Comparison of ENCODE assay signal across 22 mouse cellular contexts in genomic region chr1:89974541-89974940, GRCm38 (mm10). TPM values are rescaled to one million over a fixed set of nuclear protein-coding genes. Genes with fewer than 3 reads are reported as not detected.
"Had no signal": no experiment of that assay in that cellular context is flagged by ENCODE, and none has a peak within 500 bp of the region (broad histone marks: within the 10 kb centered on the region; RNA-seq: fewer than 3 reads in every experiment).

No protein-coding gene starts in this region.

- H3K27ac ChIP-seq: lung, embryonic 15.5 days; macrophage; midbrain, embryonic 13.5 days; midbrain, embryonic 15.5 days; neural tube, embryonic 12.5 days; stomach, embryonic 15.5 days; stomach, postnatal 0 days had no signal

- H3K9me3 ChIP-seq: lung, embryonic 15.5 days; midbrain, embryonic 13.5 days; midbrain, embryonic 15.5 days; neural tube, embryonic 12.5 days; stomach, embryonic 15.5 days had no signal

- H3K9ac ChIP-seq: lung, embryonic 15.5 days; midbrain, embryonic 13.5 days; midbrain, embryonic 15.5 days; neural tube, embryonic 12.5 days; stomach, embryonic 15.5 days had no signal

- H3K4me2 ChIP-seq: lung, embryonic 15.5 days; midbrain, embryonic 11.5 days; midbrain, embryonic 13.5 days; midbrain, embryonic 15.5 days; neural tube, embryonic 12.5 days; stomach, embryonic 15.5 days had no signal

- DNase-seq: lung, adult 2 months; lung, postnatal 14 days; lung, postnatal 36 days; right cerebral cortex, postnatal 14 days; thymus, adult 2 months; thymus, postnatal 25 days; thymus, postnatal 4 days had no signal

- ATAC-seq: lung, postnatal 0 days; midbrain, embryonic 13.5 days; midbrain, embryonic 15.5 days had no signal

- H3K4me3 ChIP-seq: lung, embryonic 15.5 days; midbrain, embryonic 13.5 days; midbrain, embryonic 15.5 days; neural tube, embryonic 12.5 days; stomach, embryonic 15.5 days had no signal

- H3K4me1 ChIP-seq: midbrain, embryonic 13.5 days; midbrain, embryonic 15.5 days; neural tube, embryonic 12.5 days; stomach, embryonic 15.5 days had no signal

- H3K36me3 ChIP-seq: lung, embryonic 15.5 days; midbrain, embryonic 13.5 days; midbrain, embryonic 15.5 days; neural tube, embryonic 12.5 days; stomach, embryonic 15.5 days had no signal

RNA-seq across cellular contexts. Expression of gene Asb18, which starts 39.9 kb away (rescaled TPM):
- total RNA-seq: megakaryocyte progenitor cell, adult 5-6 weeks; monocyte, adult 5-6 weeks; neutrophil, adult 5-6 weeks had no signal
- polyA plus RNA-seq: lung, postnatal 0 days; macrophage; spleen, adult 2 months; stomach, embryonic 15.5 days; stomach, postnatal 0 days had no signal

RNA-seq across cellular contexts. Expression of gene Gbx2, which starts 43.6 kb away (rescaled TPM):
- total RNA-seq: monocyte, adult 5-6 weeks; neutrophil, adult 5-6 weeks had no signal
- polyA plus RNA-seq: stomach, postnatal 0 days; testis, adult 2 months; urinary bladder, adult 2 months had no signal
